Mouse (Mus musculus): ENCODE measurements at regions not wholly inside any gene's neighbourhood (a gene's known extent, or its start where the extent isn't known, plus 50 kb on each side); places are given as distances from the start of the nearest gene placed in this dataset.

- no peak overlapping the region for H3K27ac ChIP-seq
- no peaks in the 10 kb centered on the region for H3K9me3 ChIP-seq
- H3K4me1 ChIP-seq, result no peaks in the 10 kb centered on the region
- no peaks in the 10 kb centered on the region for H3K36me3 ChIP-seq
- no peaks in the 10 kb centered on the region for H3K27me3 ChIP-seq (ENCODE audit: insufficient read depth, poor library complexity, severe bottlenecking)
- no peak for DNase-seq (ENCODE audit: low spot score)
- WGBS, result 81% methylated on average over 4 of the region's 4 CpGs
- no peak overlapping the region for H3K4me3 ChIP-seq
Observed at GRCm38 (mm10) chr1:47104055-47104454, 211.4 kb upstream of the Slc39a10 start.

- Histone ChIP-seq H3K36me3 (no peaks in the 10 kb centered on the region), H3K9me3 (no peaks in the 10 kb centered on the region), H3K27me3 (ENCODE audit: insufficient read depth, poor library complexity, severe bottlenecking) (no peaks in the 10 kb centered on the region), H3K4me1 (no peaks in the 10 kb centered on the region), H3K27ac (no peak overlapping the region), H3K4me3 (no peak overlapping the region)
- WGBS, result 84% methylated on average over 6 of the region's 6 CpGs
- DNase-seq (ENCODE audit: low spot score), result no peak
Observed at GRCm38 (mm10) chr1:47103321-47103988, 210.8 kb upstream of the Slc39a10 start.

GRCm38 (mm10) chr1:47097084-47097996 is 204.7 kb upstream of the Slc39a10 start:
- WGBS, result 82% methylated on average over 7 of the region's 7 CpGs
- Histone ChIP-seq H3K9me3 (no peaks in the 10 kb centered on the region), H3K36me3 (no peaks in the 10 kb centered on the region), H3K27ac (no peak overlapping the region), H3K4me1 (no peaks in the 10 kb centered on the region), H3K4me3 (no peak overlapping the region), H3K27me3 (ENCODE audit: insufficient read depth, poor library complexity, severe bottlenecking) (no peaks in the 10 kb centered on the region)
- no peak for DNase-seq (ENCODE audit: low spot score)

- Histone ChIP-seq H3K9me3 (no peaks in the 10 kb centered on the region), H3K4me3 (no peak overlapping the region), H3K36me3 (no peaks in the 10 kb centered on the region), H3K27me3 (ENCODE audit: insufficient read depth, poor library complexity, severe bottlenecking) (no peaks in the 10 kb centered on the region), H3K27ac (no peak overlapping the region), H3K4me1 (no peaks in the 10 kb centered on the region)
- no peak for DNase-seq (ENCODE audit: low spot score)
- 25% methylated on average over 3 of the region's 3 CpGs for WGBS
Observed at GRCm38 (mm10) chr1:47094498-47094897, 201.8 kb upstream of the Slc39a10 start.

- DNase-seq (ENCODE audit: low spot score), result no peak
- Histone ChIP-seq H3K27me3 (ENCODE audit: insufficient read depth, poor library complexity, severe bottlenecking) (no peaks in the 10 kb centered on the region), H3K9me3 (no peaks in the 10 kb centered on the region), H3K4me3 (no peak overlapping the region), H3K36me3 (no peaks in the 10 kb centered on the region), H3K27ac (no peak overlapping the region), H3K4me1 (no peaks in the 10 kb centered on the region)
- WGBS, result 74% methylated on average over 6 of the region's 6 CpGs
Observed at GRCm38 (mm10) chr1:47093289-47093947, 200.8 kb upstream of the Slc39a10 start.

GRCm38 (mm10) chr1:47076423-47076822 is 183.8 kb upstream of the Slc39a10 start:
- Histone ChIP-seq H3K27me3 (ENCODE audit: insufficient read depth, poor library complexity, severe bottlenecking) (no peaks in the 10 kb centered on the region), H3K27ac (no peak overlapping the region), H3K9me3 (no peaks in the 10 kb centered on the region), H3K36me3 (no peaks in the 10 kb centered on the region), H3K4me3 (no peak overlapping the region), H3K4me1 (no peaks in the 10 kb centered on the region)
- no peak for DNase-seq (ENCODE audit: low spot score)
- WGBS, result 80% methylated on average over 7 of the region's 7 CpGs

- Histone ChIP-seq H3K4me3 (no peak overlapping the region), H3K9me3 (no peaks in the 10 kb centered on the region), H3K27ac (no peak overlapping the region), H3K27me3 (ENCODE audit: insufficient read depth, poor library complexity, severe bottlenecking) (no peaks in the 10 kb centered on the region), H3K36me3 (no peaks in the 10 kb centered on the region), H3K4me1 (no peaks in the 10 kb centered on the region)
- WGBS, result 63% methylated on average over 1 of the region's 1 CpGs
- no peak for DNase-seq (ENCODE audit: low spot score)
Observed at GRCm38 (mm10) chr1:47058149-47058548, 165.5 kb upstream of the Slc39a10 start.

- Histone ChIP-seq H3K9me3 (no peaks in the 10 kb centered on the region), H3K4me3 (no peak overlapping the region), H3K27me3 (ENCODE audit: insufficient read depth, poor library complexity, severe bottlenecking) (no peaks in the 10 kb centered on the region), H3K36me3 (no peaks in the 10 kb centered on the region), H3K27ac (no peak overlapping the region), H3K4me1 (no peaks in the 10 kb centered on the region)
- 85% methylated on average over 3 of the region's 3 CpGs for WGBS
- DNase-seq (ENCODE audit: low spot score), result no peak
Observed at GRCm38 (mm10) chr1:47057344-47057743, 164.7 kb upstream of the Slc39a10 start.

- Histone ChIP-seq H3K27me3 (ENCODE audit: insufficient read depth, poor library complexity, severe bottlenecking) (no peaks in the 10 kb centered on the region), H3K9me3 (no peaks in the 10 kb centered on the region), H3K4me1 (no peaks in the 10 kb centered on the region), H3K36me3 (no peaks in the 10 kb centered on the region), H3K4me3 (no peak overlapping the region), H3K27ac (no peak overlapping the region)
- no peak for DNase-seq (ENCODE audit: low spot score)
Observed at GRCm38 (mm10) chr1:47051109-47051508, 158.5 kb upstream of the Slc39a10 start.

GRCm38 (mm10) chr1:47050492-47050891 is 157.8 kb upstream of the Slc39a10 start:
- H3K4me3 ChIP-seq, result no peak overlapping the region
- no peak overlapping the region for H3K27ac ChIP-seq
- no peaks in the 10 kb centered on the region for H3K4me1 ChIP-seq
- 77% methylated on average over 1 of the region's 1 CpGs for WGBS
- DNase-seq (ENCODE audit: low spot score), result no peak
- H3K9me3 ChIP-seq, result no peaks in the 10 kb centered on the region
- H3K36me3 ChIP-seq, result no peaks in the 10 kb centered on the region
- no peaks in the 10 kb centered on the region for H3K27me3 ChIP-seq (ENCODE audit: insufficient read depth, poor library complexity, severe bottlenecking)

GRCm38 (mm10) chr1:47037576-47037975 is 144.9 kb upstream of the Slc39a10 start:
- H3K27me3 ChIP-seq (ENCODE audit: insufficient read depth, poor library complexity, severe bottlenecking), result no peaks in the 10 kb centered on the region
- H3K27ac ChIP-seq, result no peak overlapping the region
- no peak overlapping the region for H3K4me3 ChIP-seq
- no peaks in the 10 kb centered on the region for H3K9me3 ChIP-seq
- no peaks in the 10 kb centered on the region for H3K4me1 ChIP-seq
- H3K36me3 ChIP-seq, result no peaks in the 10 kb centered on the region
- WGBS, result 50% methylated on average over 2 of the region's 2 CpGs
- no peak for DNase-seq (ENCODE audit: low spot score)

GRCm38 (mm10) chr1:47019356-47019755 is 126.7 kb upstream of the Slc39a10 start:
- no peaks in the 10 kb centered on the region for H3K27me3 ChIP-seq (ENCODE audit: insufficient read depth, poor library complexity, severe bottlenecking)
- no peak overlapping the region for H3K27ac ChIP-seq
- 2% methylated on average over 1 of the region's 1 CpGs for WGBS
- no peaks in the 10 kb centered on the region for H3K36me3 ChIP-seq
- no peaks in the 10 kb centered on the region for H3K9me3 ChIP-seq
- H3K4me3 ChIP-seq, result no peak overlapping the region
- H3K4me1 ChIP-seq, result no peaks in the 10 kb centered on the region
- DNase-seq (ENCODE audit: low spot score), result peak; percentile 78

GRCm38 (mm10) chr1:47014526-47014925 is 121.9 kb upstream of the Slc39a10 start:
- Histone ChIP-seq H3K27ac (no peak overlapping the region), H3K27me3 (ENCODE audit: insufficient read depth, poor library complexity, severe bottlenecking) (no peaks in the 10 kb centered on the region), H3K9me3 (no peaks in the 10 kb centered on the region), H3K4me1 (no peaks in the 10 kb centered on the region), H3K36me3 (no peaks in the 10 kb centered on the region), H3K4me3 (no peak overlapping the region)
- DNase-seq (ENCODE audit: low spot score), result no peak
- WGBS, result 74% methylated on average over 1 of the region's 1 CpGs

Data from heart, embryonic 10.5 days (tissue).